Mouse (Mus musculus) v-Abl transformed pro-B cells (cell line): ENCODE measurements around the gene Pdss1.
"Not testable (repeated sequence)": the region's sequence is repeated elsewhere in the genome, so short reads cannot be mapped to it uniquely, and the experiment has no call there.

ENCODE experiments used
- in situ Hi-C, 2 experiments: fragments of 400-800 bp; cut with MboI; formaldehyde crosslinking; loops; one replicate each; pipeline ENCODE4 v1.15.1; 2025; ENCODE audit not compliant: unreplicated experiment in 2 of 2

Pdss1 gene

DNA sequence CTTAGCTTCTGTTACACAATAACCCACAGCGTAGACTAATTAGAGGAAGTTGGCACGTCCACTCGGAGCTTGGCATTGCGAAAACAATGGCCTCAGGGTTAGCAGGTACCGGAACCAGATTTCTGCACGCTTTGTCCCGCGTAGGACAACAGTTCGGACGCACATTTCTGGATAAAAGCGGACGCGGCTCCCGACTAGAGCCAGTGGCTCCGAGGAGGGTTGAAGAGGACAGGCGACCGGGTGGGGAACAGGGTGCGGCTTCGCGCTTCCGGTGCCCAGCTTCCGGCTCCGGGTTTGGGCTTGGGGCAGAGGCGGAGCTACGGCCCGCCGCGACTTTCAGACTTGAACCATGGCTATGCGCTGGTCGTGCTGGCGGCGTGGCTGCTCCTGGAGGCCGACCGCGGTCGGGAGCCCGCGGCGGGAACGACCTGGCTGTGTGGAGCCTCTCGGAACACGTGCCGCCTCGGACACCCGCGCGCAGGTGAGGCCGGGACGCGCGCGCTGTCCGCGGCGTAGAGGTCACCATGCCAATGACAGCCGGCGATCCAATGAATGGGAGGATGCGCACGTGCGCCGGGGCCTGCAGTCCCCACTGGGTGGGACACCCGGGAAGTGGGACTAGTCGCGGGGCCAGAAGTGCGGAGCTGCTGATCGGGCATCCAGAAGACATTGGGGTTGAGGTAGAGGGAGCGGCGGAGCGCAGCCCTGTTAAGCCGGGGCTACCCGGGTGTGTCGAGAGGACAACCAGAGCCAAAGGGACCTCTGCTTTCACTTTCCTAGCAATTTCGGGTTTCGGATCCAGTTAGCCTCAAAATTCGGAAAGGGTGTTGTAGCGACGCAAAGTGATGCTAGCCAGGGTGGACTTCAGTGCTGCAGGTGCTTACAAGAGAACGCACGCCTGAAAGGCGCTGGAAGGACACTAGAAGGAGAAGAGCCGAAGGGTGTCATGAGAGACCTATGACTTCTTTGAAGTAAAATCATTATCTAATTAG lies at the start of gene Pdss1:
Gene Pdss1 (plus strand): TSS at position 241 of the 992 bp plus-strand sequence.
- in situ Hi-C loops: no loop called here

DNA sequence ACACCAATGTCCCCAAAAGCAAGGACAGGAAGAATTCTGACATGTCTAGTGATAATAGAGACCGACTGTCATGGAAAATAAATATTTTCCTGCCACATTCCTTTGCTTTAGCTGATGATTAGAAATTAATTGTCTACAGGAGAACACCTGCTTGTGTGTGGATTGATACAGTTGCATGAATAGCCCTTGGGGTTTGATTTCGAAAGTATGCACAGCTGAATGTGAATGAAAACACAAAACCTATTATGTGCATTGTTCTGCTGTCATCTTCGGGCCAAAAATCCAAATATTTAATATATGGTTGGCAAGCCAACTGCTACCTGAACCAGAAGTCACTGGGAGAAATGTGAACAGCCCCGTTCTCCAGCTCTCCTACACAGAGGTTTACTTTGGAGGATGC lies 43.4 kb upstream of the Pdss1 start:
- in situ Hi-C loops: no loop called here

DNA sequence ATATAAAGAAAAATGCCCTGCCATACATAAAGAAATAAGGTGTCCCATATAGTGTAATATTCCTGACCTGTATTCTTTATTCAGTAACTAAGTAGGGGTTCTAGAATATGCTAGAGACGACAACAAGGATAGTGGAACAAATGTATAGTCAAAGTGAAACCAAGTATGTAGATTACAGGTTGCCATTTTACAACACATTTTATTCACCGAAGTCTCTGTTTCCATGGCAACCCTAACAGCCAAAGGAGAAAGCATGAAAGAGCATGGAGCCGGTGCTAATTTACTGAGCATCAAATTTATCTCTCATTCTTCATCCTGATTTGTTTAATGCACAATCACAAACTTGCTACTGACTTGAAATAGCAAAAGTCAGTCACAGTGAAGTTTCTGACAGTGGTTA lies 37.8 kb upstream of the Pdss1 start:
- in situ Hi-C loops: no loop called here

DNA sequence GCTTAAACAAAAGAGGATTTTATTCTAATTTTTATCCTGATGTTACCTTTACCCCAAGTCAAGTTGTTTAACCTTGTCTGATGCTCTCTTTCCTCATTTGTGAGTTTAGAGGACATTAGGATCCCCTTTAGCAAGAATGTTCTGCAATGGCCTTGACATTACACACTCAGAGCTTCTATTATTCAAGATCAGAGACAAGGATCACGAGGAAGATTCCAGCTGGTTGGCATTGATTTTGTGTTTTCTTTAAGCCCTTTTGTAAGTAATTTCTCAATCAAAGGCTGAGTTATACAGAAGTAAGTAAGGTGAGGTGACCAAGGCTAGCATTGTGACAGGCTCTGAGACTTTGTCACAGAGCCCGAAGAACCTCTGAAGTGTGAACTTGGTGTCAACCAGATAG lies 33.1 kb upstream of the Pdss1 start:
- in situ Hi-C loops: no loop called here

DNA sequence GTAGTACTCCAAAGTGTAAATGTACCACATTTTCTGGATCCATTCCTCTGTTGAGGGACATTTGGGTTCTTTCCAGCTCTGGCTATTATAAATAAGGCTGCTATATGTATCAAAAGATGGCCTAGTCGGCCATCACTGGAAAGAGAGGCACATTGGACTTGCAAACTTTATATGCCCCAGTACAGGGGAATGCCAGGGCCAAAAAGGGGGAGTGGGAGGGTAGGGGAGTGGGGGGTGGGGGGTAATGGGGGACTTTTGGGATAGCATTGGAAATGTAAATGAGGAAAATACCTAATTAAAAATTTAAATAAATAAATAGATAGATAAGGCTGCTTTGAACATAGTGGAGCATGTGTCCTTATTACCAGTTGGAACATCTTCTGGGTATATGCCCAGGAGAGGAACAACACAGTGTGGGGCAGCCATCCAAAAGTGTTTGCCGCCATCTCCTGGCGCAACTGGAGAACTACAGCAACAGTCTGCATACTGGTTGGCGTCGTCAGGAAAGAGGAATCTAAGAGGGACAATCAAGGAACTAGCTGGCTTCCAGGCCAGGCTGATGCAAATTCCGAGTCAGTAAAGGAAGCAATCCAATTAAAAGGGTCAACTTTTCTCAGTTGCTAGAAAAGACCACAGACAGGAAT lies 30.8 kb upstream of the Pdss1 start:
- in situ Hi-C loops: loop anchor here (5.0 kb wide), 4 partner anchors 107 to 922 kb away; no protein-coding TSS in a partner anchor

DNA sequence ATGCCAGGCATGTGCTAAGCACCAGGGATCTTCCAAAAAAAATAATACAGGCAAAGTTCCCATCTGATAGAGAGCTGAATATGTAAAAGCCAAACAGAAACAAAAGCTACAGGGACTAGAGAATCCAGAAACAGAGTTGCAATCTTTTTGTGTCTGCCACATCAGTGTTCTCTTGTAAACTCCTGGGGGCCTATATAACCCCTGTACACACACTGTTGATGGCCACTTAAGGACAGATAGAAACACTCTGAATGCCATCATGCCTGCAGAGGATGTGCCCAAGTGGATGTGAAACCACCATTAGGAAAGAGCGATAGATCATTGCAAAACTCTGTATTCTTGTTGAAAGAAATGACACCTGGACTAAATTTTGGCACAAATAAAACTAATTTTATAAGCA lies 29.5 kb upstream of the Pdss1 start:
- in situ Hi-C loops: loop anchor here (5.0 kb wide), 4 partner anchors 109 to 924 kb away; no protein-coding TSS in a partner anchor

DNA sequence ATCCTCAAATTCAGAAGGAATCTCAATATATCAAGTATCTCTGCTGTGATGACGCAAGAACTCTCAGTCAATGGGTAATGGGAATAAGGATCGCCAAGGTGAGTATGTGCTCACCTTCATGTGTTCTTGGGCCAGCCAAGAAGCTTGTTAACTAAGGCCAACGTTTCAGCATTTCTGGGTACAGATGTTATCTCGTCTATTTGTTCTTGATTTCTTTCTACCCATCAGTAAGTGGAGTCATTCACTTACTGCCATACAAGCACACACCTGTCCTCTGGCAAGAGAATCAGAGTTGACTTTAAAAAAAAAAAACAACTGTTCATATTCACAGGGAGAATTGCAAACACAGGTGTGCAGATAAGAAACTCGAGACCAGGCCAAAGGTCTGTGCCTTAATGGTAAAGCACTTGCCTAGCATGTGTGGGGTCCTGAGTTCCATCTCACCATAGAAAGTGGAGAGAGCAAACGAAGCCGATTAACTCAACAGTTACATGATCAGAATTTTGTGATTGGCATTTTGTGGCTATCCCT lies 28.4 kb upstream of the Pdss1 start:
- in situ Hi-C loops: loop anchor here (5.0 kb wide), 4 partner anchors 110 to 925 kb away; no protein-coding TSS in a partner anchor

DNA sequence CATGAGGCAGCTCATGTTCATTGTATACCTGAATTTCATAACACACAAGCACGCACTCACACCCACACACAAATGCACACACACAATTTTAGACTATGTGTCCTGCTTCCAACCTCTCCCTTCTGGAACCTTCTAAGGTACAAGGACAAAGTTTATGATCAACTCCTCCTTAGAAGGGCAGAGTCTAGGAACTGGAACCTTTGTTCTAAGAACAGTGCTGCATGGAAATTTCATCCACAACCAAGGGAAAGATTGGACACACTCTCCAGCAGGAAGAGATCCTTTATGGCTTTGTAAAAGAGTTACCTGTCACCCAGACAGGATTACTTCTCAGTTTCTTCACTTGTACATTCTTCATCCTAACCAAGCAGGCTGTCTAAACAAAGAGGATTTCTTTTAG lies 22.2 kb upstream of the Pdss1 start:
- in situ Hi-C loops: no loop called here

DNA sequence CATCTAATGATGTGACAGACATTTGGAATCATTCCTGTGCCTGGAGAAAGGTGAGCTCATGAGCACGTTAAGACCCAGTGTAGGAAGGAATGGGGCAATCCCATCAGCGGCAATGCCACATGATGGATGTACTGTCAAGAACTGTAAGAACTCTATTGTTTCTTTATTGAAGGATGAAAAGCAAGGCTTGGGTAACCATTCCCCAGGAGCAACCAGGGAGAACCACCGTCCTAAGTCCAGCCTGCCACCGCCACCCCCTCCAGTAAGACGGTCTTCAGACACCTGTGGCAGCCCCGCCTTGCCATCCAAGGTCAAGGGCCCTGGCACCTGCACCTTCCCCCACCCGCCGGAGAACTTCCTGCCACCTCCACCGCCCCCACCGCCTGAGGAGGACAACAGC lies 20.7 kb upstream of the Pdss1 start:
- in situ Hi-C loops: no loop called here

DNA sequence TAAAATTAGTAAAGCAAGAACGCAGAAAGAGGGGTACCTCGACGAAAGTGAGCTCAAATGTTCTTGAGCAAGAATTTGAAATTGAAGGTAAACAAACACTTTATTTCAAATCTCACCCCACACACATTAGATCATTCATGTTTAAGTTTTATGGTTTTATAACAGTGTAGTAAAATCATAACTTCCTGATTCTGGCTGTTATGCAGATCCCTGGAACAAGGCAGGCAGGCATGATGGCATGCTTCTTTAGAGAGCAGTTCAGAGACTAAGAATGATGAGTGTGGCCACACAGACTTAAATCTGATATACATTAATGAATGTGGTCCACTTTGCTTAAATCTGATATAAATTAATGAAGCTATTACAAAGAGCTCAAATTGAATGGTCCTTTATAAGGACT lies 18.7 kb upstream of the Pdss1 start:
- in situ Hi-C loops: no loop called here

DNA sequence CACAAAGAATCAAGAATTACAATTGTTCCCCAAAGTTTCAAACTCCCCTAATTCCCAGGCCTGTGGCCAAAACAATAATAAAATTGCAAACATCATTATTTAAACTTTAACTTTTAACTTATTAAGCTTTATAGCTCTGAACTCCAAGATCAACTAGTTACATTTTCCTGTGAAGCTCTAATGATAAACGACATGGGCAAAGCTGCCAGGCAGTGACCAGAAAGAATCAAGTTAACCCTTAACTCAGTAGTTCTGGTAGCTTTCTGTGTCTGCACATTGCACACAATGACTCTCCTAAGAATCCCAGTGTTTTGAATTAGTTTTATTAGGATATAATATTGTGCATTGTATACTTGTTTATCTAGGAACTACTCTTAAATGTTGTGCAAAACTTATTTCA lies 16.5 kb upstream of the Pdss1 start:
- in situ Hi-C loops: no loop called here

DNA sequence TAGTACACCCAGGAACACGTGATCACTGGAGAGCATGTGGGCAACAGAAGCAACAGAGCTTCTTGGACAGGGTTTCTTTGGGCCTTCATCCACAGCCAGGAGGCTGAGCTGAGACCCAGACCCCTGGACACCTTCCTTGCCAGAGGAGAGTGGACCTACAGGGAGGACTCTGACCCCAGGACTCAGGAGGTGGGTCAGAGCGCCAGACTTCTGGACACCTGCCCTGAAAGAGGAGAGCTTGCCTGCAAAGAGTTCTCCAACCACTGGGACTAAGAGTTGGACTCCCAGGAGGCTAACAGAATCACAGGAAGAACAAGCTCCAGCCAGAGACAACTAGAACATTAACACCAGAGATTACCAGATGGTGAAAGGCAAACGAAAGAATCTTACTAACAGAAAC lies 14.6 kb upstream of the Pdss1 start:
- in situ Hi-C loops: not testable (repeated sequence)

DNA sequence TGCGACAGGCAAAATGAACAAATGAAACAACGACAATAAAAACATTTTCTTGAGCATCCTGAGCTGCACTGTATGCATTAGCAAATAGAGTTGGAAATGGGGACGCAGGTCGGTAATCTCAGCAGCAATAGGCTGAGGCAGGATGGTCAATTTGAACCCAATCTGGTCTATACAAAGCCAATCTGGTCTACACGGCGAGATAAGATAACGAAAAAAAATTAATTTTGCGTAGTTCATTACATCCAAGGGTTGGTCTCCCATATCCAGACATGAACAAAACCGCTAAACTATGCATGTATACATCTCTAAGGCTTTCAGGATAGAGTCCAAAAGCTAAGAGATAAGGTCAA lies 415 bp upstream of the Pdss1 start:
- in situ Hi-C loops: no loop called here

DNA sequence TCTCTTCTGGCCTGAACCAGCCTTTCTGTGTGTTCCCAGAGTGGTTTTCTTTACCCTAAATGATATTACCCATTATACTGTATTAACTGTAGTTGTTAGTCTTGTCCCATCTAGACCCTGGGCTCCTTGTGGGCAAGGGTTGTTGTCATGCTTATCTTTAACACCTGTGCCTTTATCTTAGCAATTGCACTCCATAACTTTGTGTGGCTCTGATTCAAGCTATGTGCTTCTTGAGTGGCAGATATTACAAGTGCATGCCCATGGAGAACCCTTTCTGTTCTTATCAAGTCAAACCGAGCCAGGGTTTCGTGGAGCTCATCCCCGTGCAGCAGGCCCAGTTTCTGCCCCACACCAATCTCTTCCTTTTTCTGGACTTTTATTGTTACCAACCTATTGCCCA lies 8.6 kb downstream of the Pdss1 start:
- in situ Hi-C loops: loop anchor here in 1 of 2 experiments (10.0 kb wide), 1 partner anchor 131 kb away; no protein-coding TSS in a partner anchor

DNA sequence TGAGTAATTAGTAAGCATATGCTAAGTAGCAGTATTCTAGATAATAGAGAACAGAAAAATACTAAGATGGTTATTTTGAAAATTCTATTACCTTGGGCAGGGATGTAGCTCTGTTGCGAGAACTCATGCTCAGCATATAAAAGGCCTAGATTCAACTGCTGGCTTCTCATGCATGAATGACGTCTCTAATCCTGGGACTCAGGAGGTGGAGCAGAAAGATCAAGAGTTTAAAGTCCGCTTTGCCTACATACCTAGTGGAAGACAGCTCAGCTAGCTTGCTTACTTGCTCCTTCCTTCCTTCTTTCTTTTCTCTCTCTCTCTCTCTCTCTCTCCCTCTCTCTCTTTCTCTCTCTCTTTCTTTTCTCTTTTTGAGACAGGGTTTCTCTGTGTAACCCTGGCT lies 19.1 kb downstream of the Pdss1 start:
- in situ Hi-C loops: no loop called here

DNA sequence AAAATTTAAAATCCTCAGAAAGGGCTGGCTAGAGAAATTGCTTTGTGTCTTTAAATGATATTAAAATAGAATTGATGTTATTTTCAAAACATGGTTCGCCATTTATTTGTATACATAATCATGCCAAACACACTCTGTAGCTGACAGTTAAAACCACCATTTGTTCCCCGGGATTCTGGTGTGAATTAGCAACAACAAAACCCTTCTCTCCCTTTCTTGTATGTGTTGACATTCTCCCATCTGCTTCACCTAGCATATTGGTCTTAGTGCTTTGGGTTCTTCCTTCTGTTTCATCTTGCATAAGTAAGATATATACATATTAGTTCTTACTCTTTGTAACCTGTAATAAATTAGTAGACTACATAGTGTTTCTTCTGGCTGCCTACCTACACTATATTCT lies 23.3 kb downstream of the Pdss1 start:
- in situ Hi-C loops: no loop called here

DNA sequence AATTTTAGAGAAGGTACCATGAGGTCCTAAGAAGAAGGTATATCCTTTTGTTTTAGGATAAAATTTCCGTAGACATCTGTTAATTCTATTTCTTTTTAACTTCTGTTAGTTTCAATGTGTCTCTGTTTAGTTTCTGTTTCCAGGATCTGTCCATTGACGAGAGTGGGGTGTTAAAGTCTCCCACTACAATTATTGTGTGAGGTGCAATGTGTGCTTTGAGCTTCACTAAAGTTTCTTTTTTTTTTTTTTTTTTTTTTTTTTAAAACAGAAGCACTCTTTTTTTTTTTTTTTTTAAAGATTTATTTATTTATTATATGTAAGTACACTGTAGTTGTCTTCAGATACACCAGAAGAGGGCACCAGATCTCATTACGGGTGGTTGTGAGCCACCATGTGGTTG lies 30.6 kb downstream of the Pdss1 start:
- in situ Hi-C loops: not testable (repeated sequence)

DNA sequence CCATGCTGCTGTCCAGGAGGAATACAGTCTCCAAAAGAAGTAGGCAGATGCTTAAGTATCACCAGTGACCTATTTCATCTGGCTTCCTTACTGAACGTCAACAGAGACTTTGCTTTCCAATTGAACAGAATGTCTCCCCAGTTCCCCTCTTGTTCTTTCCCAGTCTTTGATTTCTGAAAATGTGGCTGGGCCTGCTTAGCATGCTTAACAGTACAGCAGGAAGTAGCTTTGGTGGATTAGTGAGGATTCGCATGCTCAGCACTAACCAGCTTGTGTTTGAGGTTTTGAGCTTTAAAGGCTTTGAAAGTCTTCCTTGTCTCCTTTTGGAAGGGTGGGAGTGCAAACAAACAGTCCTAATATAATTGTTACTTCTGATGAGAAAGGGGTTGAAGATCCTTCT lies 32.9 kb downstream of the Pdss1 start:
- in situ Hi-C loops: no loop called here

DNA sequence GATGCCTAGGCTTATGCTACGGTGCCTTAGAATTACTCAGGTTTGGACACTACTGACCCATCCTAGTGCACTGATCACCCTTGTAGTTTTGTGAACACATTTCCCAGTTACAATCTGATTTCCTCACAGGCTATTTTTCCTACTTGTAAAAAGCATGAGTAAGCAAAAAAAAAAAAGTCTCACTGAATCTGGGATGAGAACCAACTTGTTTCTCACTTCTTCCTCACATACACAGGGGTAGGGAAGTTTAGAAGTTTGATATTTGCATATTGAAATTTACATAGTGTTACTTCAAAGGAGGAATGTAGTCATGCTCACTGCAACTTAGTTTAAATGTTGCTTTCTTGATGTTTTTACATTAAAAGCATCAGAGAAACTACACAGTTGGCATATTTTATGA lies 38.2 kb downstream of the Pdss1 start:
- in situ Hi-C loops: no loop called here

DNA sequence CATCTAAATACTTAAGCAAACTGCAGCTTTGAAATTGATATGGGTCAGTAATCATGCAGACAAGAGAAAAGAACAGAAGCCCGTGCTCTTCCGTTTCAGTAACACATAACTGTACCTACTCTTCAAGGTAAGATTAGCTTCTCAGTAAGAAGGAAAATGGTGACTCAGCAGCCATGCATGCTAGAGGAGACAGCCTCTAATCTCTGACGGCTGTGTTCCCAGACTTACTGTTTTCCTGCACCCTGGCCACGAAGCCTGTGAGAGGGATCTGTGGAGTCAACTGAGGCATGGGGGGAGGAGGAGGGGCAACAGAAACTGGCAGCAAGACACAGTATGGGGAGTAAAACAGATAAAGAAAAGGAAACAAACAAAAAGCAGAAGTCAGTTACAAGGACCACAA lies 54.6 kb downstream of the Pdss1 start:
- in situ Hi-C loops: no loop called here

DNA sequence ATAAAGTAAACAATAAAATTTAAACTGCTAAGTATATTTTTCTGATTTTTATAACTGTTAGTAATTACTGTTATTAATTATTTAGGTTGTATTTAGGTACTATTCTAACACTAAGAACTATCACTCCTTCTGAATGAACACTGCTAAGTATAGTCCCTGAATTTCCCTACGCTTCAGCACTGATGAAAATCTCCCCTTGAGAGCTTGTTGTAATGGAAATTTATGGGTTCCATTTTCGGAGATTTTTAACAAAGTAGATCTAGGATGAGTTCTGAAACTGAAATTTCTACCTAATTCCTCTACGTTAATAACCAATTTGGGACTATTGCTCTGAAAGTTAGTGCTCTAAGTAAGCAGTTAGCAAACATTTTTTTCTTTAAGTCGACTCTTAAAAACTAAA lies 59.0 kb downstream of the Pdss1 start:
- in situ Hi-C loops: no loop called here

DNA sequence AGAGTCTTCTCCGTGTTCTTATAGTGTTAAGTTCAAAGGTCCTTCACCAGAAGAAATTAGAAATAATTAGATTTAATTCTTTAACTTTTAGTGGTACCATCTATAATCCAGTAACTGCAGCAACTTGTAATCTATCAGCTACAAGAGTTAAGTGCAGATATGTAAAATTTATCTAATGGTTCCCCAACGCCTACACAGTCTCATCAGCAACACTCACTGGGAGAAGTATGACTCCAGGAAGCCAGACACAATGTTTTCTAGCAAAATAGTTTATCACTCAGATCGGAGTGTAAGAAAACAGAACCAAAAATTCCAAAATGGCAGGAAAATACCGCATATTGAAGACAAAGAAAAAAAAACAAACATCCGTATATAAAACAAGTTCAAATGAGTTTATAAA lies 60.6 kb downstream of the Pdss1 start:
- in situ Hi-C loops: no loop called here
